10 mouse cellular contexts compared by ENCODE assay signal in the genomic region with DNA sequence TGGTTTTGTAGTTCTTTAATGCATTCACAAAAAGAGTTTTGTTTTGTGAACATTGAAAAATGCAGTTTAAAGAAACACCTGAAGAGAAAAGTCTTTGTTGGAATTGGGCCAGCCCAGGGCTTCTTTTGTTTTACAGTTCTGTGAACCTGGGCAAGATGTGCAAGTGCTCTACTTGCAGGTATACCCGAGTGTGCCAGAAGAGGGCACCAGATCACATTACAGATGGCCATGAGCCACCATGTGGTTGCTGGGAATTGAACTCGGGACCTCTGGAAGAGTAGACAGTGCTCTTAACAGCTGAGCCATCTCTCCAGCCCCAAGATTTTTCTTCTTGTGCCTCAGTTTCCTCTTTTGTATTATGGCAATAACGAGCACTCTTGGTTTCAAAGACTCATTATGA. TPM values are rescaled to one million over a fixed set of nuclear protein-coding genes. Genes with fewer than 3 reads are reported as not detected.
A peak's percentile ranks its signal among the peaks of the same experiment; 100 is the strongest.
DNase-seq lines count a peak whose midpoint lies in the region; ATAC-seq and TF ChIP-seq lines count a peak whose summit lies in the region.
"Had no signal": no experiment of that assay in that cellular context is flagged by ENCODE, and none has a peak within 500 bp of the region (broad histone marks: within the 10 kb centered on the region; RNA-seq: fewer than 3 reads in every experiment).

No protein-coding gene starts in this region.

- no peak for ATAC-seq in kidney, embryonic 15.5 days (replicated peaks; ENCODE audit: low FRiP score)
- no peak for ATAC-seq in Patski

- no peak overlapping the region for H3K4me3 ChIP-seq in kidney, adult 2 months (ENCODE audit: insufficient read depth, low read depth, low read length)
- no peak overlapping the region for H3K4me3 ChIP-seq in kidney, embryonic 15.5 days (replicated peaks)
- no peak overlapping the region for H3K4me3 ChIP-seq in E14TG2a.4 (replicated peaks; ENCODE audit: low read length)
- H3K4me3 ChIP-seq in limb, embryonic 10.5 days, result no peak overlapping the region

- DNase-seq in kidney, adult 2 months, result peak; percentile 76
- no peak for DNase-seq in Patski (ENCODE audit: low read depth, low spot score)
- DNase-seq in limb, embryonic 10.5 days (ENCODE audit: low spot score), result peak; percentile 54
- peak; percentile 30 to 63 for DNase-seq in spleen, postnatal 14 days (ENCODE audit: low spot score in 2 of 2)
- DNase-seq in layer of hippocampus, adult 11-12 months (ENCODE audit: low spot score), result no peak

- no peaks in the 10 kb centered on the region for H3K9me3 ChIP-seq in kidney, embryonic 15.5 days (replicated peaks)
- H3K9me3 ChIP-seq in E14TG2a.4 (ENCODE audit: low read length), result peaks cover 37% of the 10 kb centered on the region
- H3K9me3 ChIP-seq in limb, embryonic 10.5 days (replicated peaks), result no peaks in the 10 kb centered on the region

- H3K9ac ChIP-seq in kidney, embryonic 15.5 days, result no peak overlapping the region

- no peaks in the 10 kb centered on the region for H3K27me3 ChIP-seq in kidney, adult 2 months (replicated peaks; ENCODE audit: control insufficient read depth, insufficient read depth, low read length)
- H3K27me3 ChIP-seq in kidney, embryonic 15.5 days, result no peaks in the 10 kb centered on the region
- H3K27me3 ChIP-seq in E14TG2a.4 (ENCODE audit: insufficient read depth, low read length) (no peaks in the 10 kb centered on the region), Patski (no peaks in the 10 kb centered on the region)
- H3K27me3 ChIP-seq in limb, embryonic 10.5 days (ENCODE audit: low read depth, poor library complexity, severe bottlenecking), result no peaks in the 10 kb centered on the region

- in situ Hi-C loops in Patski (cut with MboI; ENCODE audit: low pct_unique_long_range_greater_than_20kb), result no loop called here

- H3K4me2 ChIP-seq in kidney, embryonic 15.5 days, result no peak overlapping the region

- H3K4me1 ChIP-seq in kidney, adult 2 months (ENCODE audit: control insufficient read depth, insufficient read depth, low read length), result peaks cover 11% of the 10 kb centered on the region; the same call in 1 of the 2 replicates
- H3K4me1 ChIP-seq in kidney, embryonic 15.5 days, result peaks cover 3% of the 10 kb centered on the region
- H3K4me1 ChIP-seq in E14TG2a.4 (replicated peaks; ENCODE audit: low read depth, low read length), result peaks cover 43% of the 10 kb centered on the region
- peaks cover 3% of the 10 kb centered on the region for H3K4me1 ChIP-seq in limb, embryonic 10.5 days

- POLR2A ChIA-PET in Patski (lab: Charles Lee), result interaction anchor here (1.0 kb wide), 1 partner anchor 18 kb away, joined by 3 read pairs; no protein-coding TSS in a partner anchor

- no peak overlapping the region for H3K27ac ChIP-seq in kidney, adult 2 months (ENCODE audit: insufficient read depth, low read depth, low read length)
- H3K27ac ChIP-seq in kidney, embryonic 15.5 days, result no peak overlapping the region
- H3K27ac ChIP-seq in limb, embryonic 10.5 days, result no peak overlapping the region

- CTCF ChIA-PET in Patski (lab: Charles Lee), result interaction anchor here (1.4 to 10.1 kb wide), 4 partner anchors 11 to 57 kb away, joined by 3 to 123 read pairs (median 5); no protein-coding TSS in a partner anchor

- WGBS in kidney, adult 2 months, result 53% methylated on average over 3 of the region's 3 CpGs
- 53% methylated on average over 3 of the region's 3 CpGs for WGBS in kidney, embryonic 15.5 days
- 59% methylated on average over 3 of the region's 3 CpGs for WGBS in limb, embryonic 10.5 days

- no peaks in the 10 kb centered on the region; the same call in 1 of the 2 replicates for H3K36me3 ChIP-seq in kidney, adult 2 months (ENCODE audit: control insufficient read depth, insufficient read depth, low read length)
- H3K36me3 ChIP-seq in kidney, embryonic 15.5 days, result peaks cover 70% of the 10 kb centered on the region
- peaks cover 81% of the 10 kb centered on the region for H3K36me3 ChIP-seq in E14TG2a.4 (ENCODE audit: insufficient read depth, low read length)
- peaks cover 80% of the 10 kb centered on the region for H3K36me3 ChIP-seq in limb, embryonic 10.5 days

- no peak for TF ChIP-seq POLR2A in kidney, adult 2 months (IDR thresholded peaks at IDR 0.05; ENCODE audit: low read depth, low read length)

- TF ChIP-seq CTCF in kidney, adult 2 months (conservative IDR thresholded peaks at IDR 0.05; ENCODE audit: insufficient read depth, insufficient read length, low read depth, low read length), result peak; percentile 62
- peak; percentile 67 for TF ChIP-seq CTCF in E14TG2a.4 (conservative IDR thresholded peaks at IDR 0.05; ENCODE audit: low read length)
- TF ChIP-seq CTCF in Patski (IDR thresholded peaks at IDR 0.05), result peak; percentile 83

RNA-seq across cellular contexts. Expression of a gene that starts 5.9 kb away (rescaled TPM):
- polyA plus RNA-seq in kidney, adult 2 months (2012; rRNA removed), result 11.8 and 12.2 TPM in 2 replicates
- 41.8 and 43.5 TPM in 2 replicates for polyA plus RNA-seq in kidney, embryonic 15.5 days (2015; fragmentation: Nextera tagmentation; extraction: Ambion mirVana)
- polyA plus RNA-seq in Patski (2021), result 22.1 TPM
- 48.0 and 53.0 TPM in 2 replicates for polyA plus RNA-seq in limb, embryonic 10.5 days (2016; fragmentation: Nextera tagmentation; extraction: Ambion mirVana)

RNA-seq across cellular contexts. Expression of a gene that starts 11.7 kb away (rescaled TPM):
- 745 and 858 TPM in 2 replicates for polyA plus RNA-seq in kidney, adult 2 months (2012; rRNA removed)
- polyA plus RNA-seq in kidney, embryonic 15.5 days (2015; fragmentation: Nextera tagmentation; extraction: Ambion mirVana), result 56.9 and 59.5 TPM in 2 replicates
- polyA plus RNA-seq in Patski (2021), result 0.05 TPM
- 6.3 and 7.2 TPM in 2 replicates for polyA plus RNA-seq in limb, embryonic 10.5 days (2016; fragmentation: Nextera tagmentation; extraction: Ambion mirVana)

RNA-seq across cellular contexts. Expression of a gene that starts 14.3 kb away (rescaled TPM):
- polyA plus RNA-seq in kidney, adult 2 months (2012; rRNA removed), result 148 and 163 TPM in 2 replicates
- 120 and 140 TPM in 2 replicates for polyA plus RNA-seq in kidney, embryonic 15.5 days (2015; fragmentation: Nextera tagmentation; extraction: Ambion mirVana)
- 75.7 TPM for polyA plus RNA-seq in Patski (2021)
- 130 and 137 TPM in 2 replicates for polyA plus RNA-seq in limb, embryonic 10.5 days (2016; fragmentation: Nextera tagmentation; extraction: Ambion mirVana)

RNA-seq across cellular contexts. Expression of a gene that starts 22.8 kb away (rescaled TPM):
- 289 and 293 TPM in 2 replicates for polyA plus RNA-seq in kidney, adult 2 months (2012; rRNA removed)
- 152 and 162 TPM in 2 replicates for polyA plus RNA-seq in kidney, embryonic 15.5 days (2015; fragmentation: Nextera tagmentation; extraction: Ambion mirVana)
- 77.0 TPM for polyA plus RNA-seq in Patski (2021)
- 48.3 and 51.8 TPM in 2 replicates for polyA plus RNA-seq in limb, embryonic 10.5 days (2016; fragmentation: Nextera tagmentation; extraction: Ambion mirVana)

RNA-seq across cellular contexts. Expression of a gene that starts 22.9 kb away (rescaled TPM):
- polyA plus RNA-seq in kidney, adult 2 months (2012; rRNA removed), result not detected in 2 replicates
- not detected in 2 replicates for polyA plus RNA-seq in kidney, embryonic 15.5 days (2015; fragmentation: Nextera tagmentation; extraction: Ambion mirVana)
- polyA plus RNA-seq in Patski (2021), result not detected
- polyA plus RNA-seq in limb, embryonic 10.5 days (2016; fragmentation: Nextera tagmentation; extraction: Ambion mirVana), result not detected in 2 replicates
- polyA plus RNA-seq: frontal cortex, adult 2 months; lung, embryonic 16.5 days; testis, adult 2 months had no signal

Comparison
In these comparisons a context has a peak if more than half of its experiments do, and no peak if none do; other contexts are left out.
1. RNA of a gene that starts 11.7 kb away (polyA plus RNA-seq): 745 to 858 TPM in kidney, adult 2 months; 56.9 to 59.5 TPM in kidney, embryonic 15.5 days, 6.3 to 7.2 TPM in limb, embryonic 10.5 days and 0.05 TPM in Patski (single experiment); every median in the first group is over 10 times any median in the second.
2. DNase-seq: peak in kidney, adult 2 months (single experiment), limb, embryonic 10.5 days (single experiment) and spleen, postnatal 14 days (2 of 2); none in Patski (single experiment) and layer of hippocampus, adult 11-12 months (single experiment).
3. Peak in every context shown above with its lines, with median percentiles within 50 percentile points of each other: CTCF ChIP-seq.